Mouse (Mus musculus): Measurements from ENCODE around the gene Lrrc8d. TPM values are rescaled to one million over a fixed set of nuclear protein-coding genes. Genes with fewer than 3 reads are reported as not detected.

Lrrc8d gene
- polyA plus RNA-seq, 2 experiments: 8.2 to 13.4 TPM

DNA sequence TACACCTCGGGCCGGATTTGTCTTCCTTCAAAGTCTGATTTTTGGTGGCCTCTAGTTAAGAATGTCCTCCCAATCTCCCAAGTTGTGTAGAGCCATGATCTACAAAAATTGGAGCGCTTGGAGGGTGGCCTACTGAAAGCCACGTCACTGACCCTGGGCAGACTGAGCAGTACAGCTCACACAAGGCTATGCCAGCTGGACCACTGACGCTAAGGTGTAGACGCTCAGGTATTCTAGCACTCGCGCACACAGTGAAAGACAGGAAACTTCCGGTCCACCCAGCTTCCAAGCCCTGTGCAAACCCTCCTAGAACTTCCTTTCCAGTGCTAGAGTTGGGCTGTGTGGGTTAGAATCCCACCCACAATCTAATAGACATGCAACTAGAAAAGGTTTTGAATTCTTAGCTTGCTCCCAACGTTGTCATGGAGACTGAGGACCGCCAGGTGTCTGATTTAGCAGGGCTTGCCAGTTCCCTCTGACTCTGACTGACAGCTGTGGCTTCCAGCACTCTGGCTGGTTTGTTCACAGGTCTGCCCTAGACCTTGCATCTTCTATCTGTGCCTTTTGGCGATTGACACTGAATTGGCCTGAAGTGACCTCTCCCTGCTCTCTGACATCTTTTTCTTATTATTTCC is 44.6 kb upstream of the Lrrc8d start:
- WGBS: 70% methylated on average over 12 of the region's 12 CpGs
- Histone ChIP-seq H3K27ac (replicated peaks; ENCODE audit: low read depth, low read length) (no peak overlapping the region), H3K9ac (ENCODE audit: low read depth, low read length, severe bottlenecking) (no peak overlapping the region), H3K36me3 (ENCODE audit: control insufficient read depth, insufficient read depth, low read length) (no peaks in the 10 kb centered on the region), H3K4me3 (replicated peaks; ENCODE audit: low read length) (no peak overlapping the region), H3K4me1 (ENCODE audit: control insufficient read depth, insufficient read depth, low read length) (peaks cover 3% of the 10 kb centered on the region; the same call in 1 of the 2 replicates), H3K27me3 (ENCODE audit: control insufficient read depth, insufficient read depth, low read length) (no peaks in the 10 kb centered on the region), H3K4me2 (replicated peaks; ENCODE audit: low read depth, low read length, severe bottlenecking) (no peak overlapping the region), H3K9me3 (ENCODE audit: control insufficient read depth, low read length) (no peaks in the 10 kb centered on the region)
- DNase-seq (ENCODE audit: low spot score): no peak
- no peak for ATAC-seq (ENCODE audit: low FRiP score, low read depth)
- no peak for TF ChIP-seq POLR2A (IDR thresholded peaks at IDR 0.05; ENCODE audit: borderline replicate concordance, extremely low read depth, insufficient read depth, insufficient read length)

DNA sequence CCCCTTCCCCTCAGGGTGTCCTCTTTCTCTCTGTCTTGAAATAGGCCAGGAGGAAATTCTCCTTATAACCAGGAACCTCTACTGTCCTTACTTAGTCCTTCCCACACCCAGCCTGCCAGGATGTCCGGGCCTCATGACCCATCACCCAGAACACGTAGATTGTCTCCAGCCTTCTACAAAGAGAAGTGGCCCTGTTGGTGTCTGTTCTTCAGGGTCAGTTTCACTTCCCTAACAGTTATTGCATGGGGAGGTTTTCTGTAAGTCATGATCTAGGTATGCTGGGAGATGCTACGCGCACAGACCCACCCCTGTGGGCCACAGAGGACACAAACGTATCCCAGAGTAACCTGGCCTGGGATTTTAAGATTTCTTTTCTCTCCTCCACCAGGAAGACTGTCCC is 37.9 kb upstream of the Lrrc8d start:
- no peak for TF ChIP-seq POLR2A (IDR thresholded peaks at IDR 0.05; ENCODE audit: borderline replicate concordance, extremely low read depth, insufficient read depth, insufficient read length)
- ATAC-seq (ENCODE audit: low FRiP score, low read depth): no peak

DNA sequence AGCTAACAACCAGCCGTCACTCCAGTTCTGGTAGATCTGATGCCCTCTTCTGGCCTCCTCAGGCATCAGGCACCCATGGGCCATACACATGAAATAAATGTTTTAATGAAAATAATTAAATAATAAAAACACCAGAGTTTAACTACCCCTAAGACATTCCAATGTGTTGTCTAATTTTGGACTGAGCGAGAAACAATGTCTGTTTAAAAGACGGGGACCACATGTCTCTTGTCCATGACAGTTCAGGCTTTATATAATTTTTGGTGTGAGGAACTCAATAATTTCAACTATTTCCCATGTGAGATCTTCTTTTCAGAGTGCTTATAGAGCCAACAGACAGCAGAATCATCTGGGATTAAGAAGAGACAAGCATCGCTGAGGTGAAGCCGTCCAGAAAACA is 32.8 kb upstream of the Lrrc8d start:
- ATAC-seq (ENCODE audit: low FRiP score, low read depth) (no peak), DNase-seq (ENCODE audit: low spot score) (no peak)
- no peak overlapping the region for H3K4me2 ChIP-seq (replicated peaks; ENCODE audit: low read depth, low read length, severe bottlenecking)
- H3K27me3 ChIP-seq (ENCODE audit: control insufficient read depth, insufficient read depth, low read length): no peaks in the 10 kb centered on the region
- no peak overlapping the region for H3K27ac ChIP-seq (replicated peaks; ENCODE audit: low read depth, low read length)
- no peak overlapping the region for H3K9ac ChIP-seq (ENCODE audit: low read depth, low read length, severe bottlenecking)
- WGBS: 94% methylated on average over 5 of the region's 5 CpGs
- no peak overlapping the region for H3K4me3 ChIP-seq (replicated peaks; ENCODE audit: low read length)
- no peak for TF ChIP-seq POLR2A (IDR thresholded peaks at IDR 0.05; ENCODE audit: borderline replicate concordance, extremely low read depth, insufficient read depth, insufficient read length)
- H3K4me1 ChIP-seq (ENCODE audit: control insufficient read depth, insufficient read depth, low read length): no peaks in the 10 kb centered on the region
- H3K36me3 ChIP-seq (ENCODE audit: control insufficient read depth, insufficient read depth, low read length): no peaks in the 10 kb centered on the region
- no peaks in the 10 kb centered on the region for H3K9me3 ChIP-seq (ENCODE audit: control insufficient read depth, low read length)

More for the DNA sequence above, 37.9 kb upstream of the Lrrc8d start:
- H3K27ac ChIP-seq (replicated peaks; ENCODE audit: low read depth, low read length): no peak overlapping the region
- no peak overlapping the region for H3K9ac ChIP-seq (ENCODE audit: low read depth, low read length, severe bottlenecking)
- WGBS: 87% methylated on average over 5 of the region's 5 CpGs
- H3K9me3 ChIP-seq (ENCODE audit: control insufficient read depth, low read length): no peaks in the 10 kb centered on the region
- DNase-seq (ENCODE audit: low spot score): no peak
- H3K27me3 ChIP-seq (ENCODE audit: control insufficient read depth, insufficient read depth, low read length): no peaks in the 10 kb centered on the region
- H3K36me3 ChIP-seq (ENCODE audit: control insufficient read depth, insufficient read depth, low read length): no peaks in the 10 kb centered on the region
- H3K4me1 ChIP-seq (ENCODE audit: control insufficient read depth, insufficient read depth, low read length): no peaks in the 10 kb centered on the region
- no peak overlapping the region for H3K4me3 ChIP-seq (replicated peaks; ENCODE audit: low read length)
- no peak overlapping the region for H3K4me2 ChIP-seq (replicated peaks; ENCODE audit: low read depth, low read length, severe bottlenecking)

DNA sequence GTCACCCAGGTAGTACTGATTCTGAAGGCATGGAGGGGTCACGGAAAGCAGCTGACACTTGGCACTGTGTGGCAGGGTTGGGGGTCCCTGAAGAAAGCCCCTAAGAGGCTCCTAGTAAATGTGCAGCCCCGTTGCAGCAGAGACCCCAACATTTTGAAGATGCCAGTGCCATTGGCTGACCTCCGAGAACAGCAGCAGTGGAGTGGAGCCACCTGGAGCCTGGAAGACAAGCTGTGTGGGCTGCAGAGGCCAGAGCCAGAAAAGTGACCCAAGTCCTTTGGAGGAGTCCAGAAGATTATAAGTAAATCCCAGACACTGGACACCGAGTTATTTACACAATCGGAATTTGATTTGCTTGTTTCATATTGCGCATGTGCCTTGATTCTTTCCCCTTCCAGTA is 32.4 kb upstream of the Lrrc8d start:
- 84% methylated on average over 6 of the region's 6 CpGs for WGBS
- H3K4me2 ChIP-seq (replicated peaks; ENCODE audit: low read depth, low read length, severe bottlenecking): no peak overlapping the region
- no peak overlapping the region for H3K9ac ChIP-seq (ENCODE audit: low read depth, low read length, severe bottlenecking)
- H3K27me3 ChIP-seq (ENCODE audit: control insufficient read depth, insufficient read depth, low read length): no peaks in the 10 kb centered on the region
- H3K4me3 ChIP-seq (replicated peaks; ENCODE audit: low read length): no peak overlapping the region
- no peaks in the 10 kb centered on the region for H3K36me3 ChIP-seq (ENCODE audit: control insufficient read depth, insufficient read depth, low read length)
- H3K9me3 ChIP-seq (ENCODE audit: control insufficient read depth, low read length): no peaks in the 10 kb centered on the region
- H3K27ac ChIP-seq (replicated peaks; ENCODE audit: low read depth, low read length): no peak overlapping the region
- no peaks in the 10 kb centered on the region for H3K4me1 ChIP-seq (ENCODE audit: control insufficient read depth, insufficient read depth, low read length)
- DNase-seq (ENCODE audit: low spot score): no peak
- no peak for TF ChIP-seq POLR2A (IDR thresholded peaks at IDR 0.05; ENCODE audit: borderline replicate concordance, extremely low read depth, insufficient read depth, insufficient read length)
- no peak for ATAC-seq (ENCODE audit: low FRiP score, low read depth)

DNA sequence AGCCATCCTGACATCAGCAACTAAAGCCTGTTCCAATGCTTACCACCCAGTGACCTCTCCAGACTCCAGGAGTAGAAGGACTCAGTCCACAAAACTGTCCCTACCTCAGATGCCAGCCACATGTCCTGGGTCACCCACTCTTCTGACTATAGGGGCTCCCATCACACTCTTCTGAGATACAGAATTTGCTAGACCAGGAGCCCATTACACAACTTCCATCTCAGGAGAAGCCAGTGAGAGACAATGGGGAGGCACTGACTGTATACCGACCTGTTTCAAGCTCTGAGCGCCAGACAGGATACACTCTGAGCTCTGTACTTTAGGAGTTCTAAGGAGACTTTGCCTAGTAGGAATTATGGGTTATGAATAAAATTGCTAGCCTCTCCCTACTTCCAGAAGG is 30.7 kb upstream of the Lrrc8d start:
- H3K36me3 ChIP-seq (ENCODE audit: control insufficient read depth, insufficient read depth, low read length): no peaks in the 10 kb centered on the region
- no peak overlapping the region for H3K4me3 ChIP-seq (replicated peaks; ENCODE audit: low read length)
- TF ChIP-seq POLR2A (IDR thresholded peaks at IDR 0.05; ENCODE audit: borderline replicate concordance, extremely low read depth, insufficient read depth, insufficient read length): no peak
- no peaks in the 10 kb centered on the region for H3K9me3 ChIP-seq (ENCODE audit: control insufficient read depth, low read length)
- H3K4me1 ChIP-seq (ENCODE audit: control insufficient read depth, insufficient read depth, low read length): no peaks in the 10 kb centered on the region
- WGBS: 88% methylated on average over 2 of the region's 2 CpGs
- no peak overlapping the region for H3K9ac ChIP-seq (ENCODE audit: low read depth, low read length, severe bottlenecking)
- DNase-seq (ENCODE audit: low spot score) (no peak), ATAC-seq (ENCODE audit: low FRiP score, low read depth) (no peak)
- H3K4me2 ChIP-seq (replicated peaks; ENCODE audit: low read depth, low read length, severe bottlenecking): no peak overlapping the region
- no peak overlapping the region for H3K27ac ChIP-seq (replicated peaks; ENCODE audit: low read depth, low read length)
- no peaks in the 10 kb centered on the region for H3K27me3 ChIP-seq (ENCODE audit: control insufficient read depth, insufficient read depth, low read length)
